Mouse (Mus musculus) MEL (cell line): ENCODE data around the gene Pla2g5. TPM values are rescaled to one million over a fixed set of nuclear protein-coding genes. Genes with fewer than 3 reads are reported as not detected.
A peak's percentile ranks its signal among the peaks of the same experiment; 100 is the strongest.

Experiments used
- DNase-seq: peaks from one replicate; pipeline ENCODE4 v3.0.0; 2011; ENCODE audit warnings: low read depth, low spot score
- H3K27ac ChIP-seq: 2 replicates; pipeline ENCODE4 v1.5.1; 2012; ENCODE audit warnings: low read depth, mild to moderate bottlenecking, control low read depth, low read length, moderate library complexity; ENCODE audit not compliant: control insufficient read depth
- H3K27me3 ChIP-seq, 2 experiments: fragments of 150-350 bp in 1 of 2; sonication (generic) in 1 of 2; 2 replicates each; pipeline ENCODE4 v1.6.1; 2012; ENCODE audit warnings: low read length in 2 of 2, mild to moderate bottlenecking in 2 of 2, improper control_type of control experiment in 1 of 2, moderate library complexity in 1 of 2; ENCODE audit not compliant: insufficient read depth in 2 of 2, control insufficient read depth in 1 of 2
- H3K36me3 ChIP-seq, 2 experiments: 2 replicates each; pipeline ENCODE4 v1.6.1; 2012 to 2014; ENCODE audit warnings: low read length in 2 of 2, improper control_type of control experiment in 1 of 2, inconsistent platforms in 1 of 2, mild to moderate bottlenecking in 1 of 2; ENCODE audit not compliant: insufficient read depth in 2 of 2, control insufficient read depth in 1 of 2
- H3K4me1 ChIP-seq, 2 experiments: fragments of 150-350 bp in 1 of 2; sonication (generic) in 1 of 2; 2 replicates each; pipeline ENCODE4 v1.6.1; 2012; ENCODE audit warnings: low read length in 2 of 2, improper control_type of control experiment in 1 of 2, mild to moderate bottlenecking in 1 of 2; ENCODE audit not compliant: insufficient read depth in 2 of 2, control insufficient read depth in 1 of 2
- H3K4me3 ChIP-seq, 2 experiments: fragments of 150-350 bp in 1 of 2; sonication (generic) in 1 of 2; 2 replicates each; pipeline ENCODE4 v1.5.1; 2012; ENCODE audit warnings: low read depth in 2 of 2, low read length in 2 of 2, mild to moderate bottlenecking in 2 of 2, moderate library complexity in 2 of 2, control low read depth in 1 of 2, improper control_type of control experiment in 1 of 2; ENCODE audit not compliant: control insufficient read depth in 1 of 2, insufficient read depth in 1 of 2
- H3K79me2 ChIP-seq: 2 replicates; pipeline ENCODE4 v1.6.1; 2012; ENCODE audit warnings: mild to moderate bottlenecking, low read length, moderate library complexity; ENCODE audit not compliant: control insufficient read depth, poor library complexity, insufficient read depth
- H3K9ac ChIP-seq: 2 replicates; pipeline ENCODE4 v1.6.1; 2012; ENCODE audit warnings: low read depth, mild to moderate bottlenecking, control low read depth, low read length, moderate library complexity; ENCODE audit not compliant: control insufficient read depth, poor library complexity, severe bottlenecking
- H3K9me3 ChIP-seq: fragments of 150-350 bp; sonication (generic); replicated peaks from 2 replicates; pipeline ENCODE4 v1.6.1; 2012; ENCODE audit warnings: mild to moderate bottlenecking, low read length, improper control_type of control experiment, moderate library complexity; ENCODE audit not compliant: insufficient read depth
- CHD1 ChIP-seq: IDR thresholded peaks from 2 replicates; pipeline ENCODE4 v1.6.1; 2012; ENCODE audit warnings: low read depth, mild to moderate bottlenecking, inconsistent platforms, low read length, improper control_type of control experiment
- CHD2 ChIP-seq: IDR thresholded peaks from 2 replicates; pipeline ENCODE4 v1.6.1; 2011; ENCODE audit warnings: low read length, improper control_type of control experiment
- CTCF ChIP-seq, 3 experiments: IDR thresholded peaks in 2 of 3; conservative IDR thresholded peaks in 1 of 3; 2 replicates each; pipeline ENCODE4 v1.5.1; 2011 to 2012; ENCODE audit warnings: low read length in 3 of 3, low read depth in 2 of 3, mild to moderate bottlenecking in 2 of 3, improper control_type of control experiment in 1 of 3, inconsistent platforms in 1 of 3, mixed read lengths in 1 of 3, moderate library complexity in 1 of 3; ENCODE audit not compliant: control insufficient read depth in 1 of 3, insufficient read depth in 1 of 3, poor library complexity in 1 of 3, severe bottlenecking in 1 of 3
- E2F4 ChIP-seq: IDR thresholded peaks from 2 replicates; pipeline ENCODE4 v1.6.1; 2011; ENCODE audit warnings: low read depth, low read length, improper control_type of control experiment, borderline replicate concordance
- ELF1 ChIP-seq: IDR thresholded peaks from 2 replicates; pipeline ENCODE4 v1.6.1; 2014; ENCODE audit warnings: low read depth, mild to moderate bottlenecking, inconsistent platforms, low read length, improper control_type of control experiment, moderate library complexity
- GATA1 ChIP-seq: IDR thresholded peaks from 2 replicates; pipeline ENCODE4 v1.6.1; 2011; ENCODE audit warnings: low read depth, low read length, improper control_type of control experiment
- MAFK ChIP-seq: IDR thresholded peaks from 2 replicates; pipeline ENCODE4 v1.6.1; 2011; ENCODE audit warnings: low read depth, mild to moderate bottlenecking, low read length, improper control_type of control experiment, borderline replicate concordance
- MAX ChIP-seq: IDR thresholded peaks from 2 replicates; pipeline ENCODE4 v1.6.1; 2011; ENCODE audit warnings: low read length, improper control_type of control experiment
- MYC ChIP-seq: IDR thresholded peaks from 2 replicates; pipeline ENCODE4 v1.6.1; 2011; ENCODE audit warnings: low read depth, mild to moderate bottlenecking, low read length, improper control_type of control experiment, moderate library complexity
- NELFE ChIP-seq: IDR thresholded peaks from 2 replicates; pipeline ENCODE4 v1.6.1; 2011; ENCODE audit warnings: low read depth, low read length, improper control_type of control experiment
- NRF1 ChIP-seq: IDR thresholded peaks from 2 replicates; pipeline ENCODE4 v1.6.1; 2014; ENCODE audit warnings: low read depth, mild to moderate bottlenecking, inconsistent platforms, low read length, improper control_type of control experiment, moderate library complexity; ENCODE audit not compliant: poor library complexity, insufficient read depth, severe bottlenecking
- POLR2A ChIP-seq, 2 experiments: IDR thresholded peaks; 2 replicates each; pipeline ENCODE4 v1.6.1; 2011 to 2012; ENCODE audit warnings: low read length in 2 of 2, mild to moderate bottlenecking in 2 of 2, control low read depth in 1 of 2, improper control_type of control experiment in 1 of 2, low read depth in 1 of 2, moderate library complexity in 1 of 2; ENCODE audit not compliant: control insufficient read depth in 1 of 2, insufficient read depth in 1 of 2, poor library complexity in 1 of 2
- RAD21 ChIP-seq: IDR thresholded peaks from 2 replicates; pipeline ENCODE4 v1.6.1; 2011; ENCODE audit warnings: mild to moderate bottlenecking, low read depth, low read length, improper control_type of control experiment
- RCOR1 ChIP-seq: IDR thresholded peaks from 2 replicates; pipeline ENCODE4 v1.6.1; 2012; ENCODE audit warnings: low read depth, mild to moderate bottlenecking, inconsistent platforms, low read length, improper control_type of control experiment
- SIN3A ChIP-seq: IDR thresholded peaks from 2 replicates; pipeline ENCODE4 v1.6.1; 2012; ENCODE audit warnings: low read length, improper control_type of control experiment, inconsistent platforms
- SMC3 ChIP-seq: IDR thresholded peaks from 2 replicates; pipeline ENCODE4 v1.6.1; 2011; ENCODE audit warnings: low read depth, low read length, improper control_type of control experiment
- TAL1 ChIP-seq: IDR thresholded peaks from 2 replicates; pipeline ENCODE4 v1.6.1; 2012; ENCODE audit warnings: mild to moderate bottlenecking, inconsistent platforms, low read length, moderate library complexity, mixed read lengths
- TBP ChIP-seq: IDR thresholded peaks from 2 replicates; pipeline ENCODE4 v1.8.0; 2011; ENCODE audit warnings: low read depth, low read length, improper control_type of control experiment
- TCF12 ChIP-seq: IDR thresholded peaks from 2 replicates; pipeline ENCODE4 v1.6.1; 2014; ENCODE audit warnings: low read depth, mild to moderate bottlenecking, inconsistent platforms, low read length, improper control_type of control experiment, moderate library complexity
- USF1 ChIP-seq: IDR thresholded peaks from 2 replicates; pipeline ENCODE4 v1.6.1; 2014; ENCODE audit warnings: low read depth, mild to moderate bottlenecking, inconsistent platforms, low read length, improper control_type of control experiment, moderate library complexity
- USF2 ChIP-seq, 2 experiments: IDR thresholded peaks; 2 replicates each; pipeline ENCODE4 v1.6.1; 2011 to 2012; ENCODE audit warnings: improper control_type of control experiment in 2 of 2, low read length in 2 of 2, borderline replicate concordance in 1 of 2, inconsistent platforms in 1 of 2, low read depth in 1 of 2, mild to moderate bottlenecking in 1 of 2; ENCODE audit not compliant: insufficient read depth in 1 of 2
- ZC3H11A ChIP-seq: IDR thresholded peaks from 2 replicates; pipeline ENCODE4 v1.6.1; 2012; ENCODE audit warnings: low read depth, mild to moderate bottlenecking, inconsistent platforms, low read length, improper control_type of control experiment
- ZKSCAN1 ChIP-seq: IDR thresholded peaks from 2 replicates; pipeline ENCODE4 v1.6.1; 2012; ENCODE audit warnings: low read depth, mild to moderate bottlenecking, inconsistent platforms, low read length, improper control_type of control experiment, moderate library complexity
- ZNF384 ChIP-seq: IDR thresholded peaks from 2 replicates; pipeline ENCODE4 v1.6.1; 2012; ENCODE audit warnings: low read depth, mild to moderate bottlenecking, inconsistent platforms, low read length, improper control_type of control experiment
- polyA plus RNA-seq, 2 experiments: library from polyadenylated mRNA; stranded (reverse) in 1 of 2; unstranded in 1 of 2; fragments of >175 nt in 1 of 2; fragments of >200 nt in 1 of 2; gene quantifications; 2 replicates each; pipeline versions ENCODE4 v1.2.1 to v1.2.4; 2012; ENCODE audit warnings: low replicate concordance in 2 of 2, low read depth in 1 of 2; ENCODE audit not compliant: insufficient read length in 2 of 2, insufficient read depth in 1 of 2, missing spikeins in 1 of 2
- total RNA-seq: library from RNA; depleted of rRNA; stranded (reverse); fragments of 300-350 nt; gene quantifications from 2 replicates; pipeline ENCODE4 v1.2.3, GENCODE M21; 2012

Gene Pla2g5
- total and polyA plus RNA-seq, 3 experiments: not detected

DNA sequence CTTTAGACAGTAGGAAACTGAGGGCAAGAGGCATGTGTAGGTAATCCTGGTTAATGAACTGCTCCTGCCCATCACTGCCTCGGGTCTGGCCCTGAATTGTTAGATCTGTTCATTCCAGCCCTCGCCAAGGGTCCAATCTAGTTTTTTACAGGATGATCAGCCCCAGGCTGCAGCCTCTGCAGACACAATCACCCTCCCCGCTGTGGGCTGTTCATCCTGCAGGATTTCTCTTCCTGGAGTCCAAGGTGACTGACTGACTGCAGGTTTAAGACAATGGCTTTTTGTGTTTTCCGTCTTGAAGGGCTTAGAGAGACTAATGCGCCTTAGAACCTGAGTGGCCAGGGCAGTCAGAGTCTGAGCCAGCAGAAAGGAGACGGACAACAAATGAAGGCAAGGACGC, 25.9 kb upstream of the Pla2g5 start:
- H3K27ac ChIP-seq: no peak overlapping the region
- no peaks in the 10 kb centered on the region for H3K79me2 ChIP-seq
- TF ChIP-seq MAFK (no peak), CHD2 (no peak), POLR2A (IDR thresholded peaks at IDR 0.05; ENCODE audit: control insufficient read depth in 1 of 2, insufficient read depth in 1 of 2, low read depth in 1 of 2, low read length in 2 of 2, poor library complexity in 1 of 2) (no peak), NRF1 (no peak), SIN3A (no peak), MYC (no peak), GATA1 (no peak), RCOR1 (no peak), TAL1 (no peak), NELFE (no peak), E2F4 (no peak), ZC3H11A (no peak), MAX (no peak), USF1 (no peak), TCF12 (no peak), ZKSCAN1 (no peak), USF2 (IDR thresholded peaks at IDR 0.05; ENCODE audit: borderline replicate concordance in 1 of 2, insufficient read depth in 1 of 2, low read depth in 1 of 2, low read length in 2 of 2) (no peak)
- TF ChIP-seq, all 39 proteins: peak for 0
- Histone ChIP-seq H3K4me1 (no peaks in the 10 kb centered on the region), H3K4me3 (no peak overlapping the region), H3K36me3 (no peaks in the 10 kb centered on the region), H3K9ac (no peak overlapping the region), H3K27me3 (no peaks in the 10 kb centered on the region), H3K9me3 (no peaks in the 10 kb centered on the region)
- DNase-seq: no peak

DNA sequence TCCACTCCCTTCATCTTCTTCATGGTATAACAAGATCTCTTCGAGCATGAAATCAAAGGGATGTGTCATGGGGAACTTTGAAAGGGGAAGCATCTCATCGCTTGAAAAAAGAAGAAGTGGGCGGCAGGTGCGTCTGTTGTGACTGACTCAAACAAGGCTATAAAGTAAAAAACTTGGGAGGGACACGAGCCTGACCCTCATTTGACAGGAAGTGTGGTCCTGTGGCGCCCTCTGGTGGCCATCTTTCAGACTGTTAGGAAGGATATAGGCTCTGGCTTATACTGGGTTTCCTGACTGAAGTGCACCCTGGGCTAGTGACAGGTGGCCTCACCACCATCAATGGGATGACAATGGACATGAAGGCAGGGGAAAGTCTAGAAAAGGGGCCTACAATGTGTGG, 21.0 kb upstream of the Pla2g5 start:
- no peaks in the 10 kb centered on the region for H3K4me1 ChIP-seq
- no peaks in the 10 kb centered on the region for H3K36me3 ChIP-seq
- H3K9ac ChIP-seq: no peak overlapping the region
- TF ChIP-seq SIN3A (peak; percentile 55; the same call in 1 of the 2 replicates), CTCF (IDR thresholded peaks at IDR 0.05 in 2 of 3, conservative IDR thresholded peaks at IDR 0.05 in 1 of 3; ENCODE audit: control insufficient read depth in 1 of 3, insufficient read depth in 1 of 3, low read depth in 2 of 3, low read length in 3 of 3, poor library complexity in 1 of 3, severe bottlenecking in 1 of 3) (peak; percentile 71 to 99 (median 91)), TBP (no peak), E2F4 (no peak), ZNF384 (peak; percentile 64), MYC (peak; percentile 50; the same call in 1 of the 2 replicates), RAD21 (peak; percentile 95), ZC3H11A (peak; percentile 80), ELF1 (peak; percentile 54), SMC3 (peak; percentile 94), CHD1 (no peak)
- peak; percentile 92 for DNase-seq
- no peak overlapping the region for H3K4me3 ChIP-seq
- no peaks in the 10 kb centered on the region for H3K9me3 ChIP-seq
- no peaks in the 10 kb centered on the region for H3K79me2 ChIP-seq
- no peak overlapping the region for H3K27ac ChIP-seq
- H3K27me3 ChIP-seq: no peaks in the 10 kb centered on the region
